Mouse (Mus musculus) embryonic fibroblast, embryonic 13.5 days (primary cell): ENCODE data around the gene Mllt10.

Experiments used
- CTCF ChIP-seq: IDR thresholded peaks from 2 replicates; pipeline ENCODE4 v1.5.1; 2011; ENCODE audit warnings: mild to moderate bottlenecking, control low read depth, low read length, moderate library complexity, borderline replicate concordance; ENCODE audit not compliant: insufficient read depth
- POLR2A ChIP-seq: IDR thresholded peaks from 2 replicates; pipeline ENCODE4 v1.6.1; 2011; ENCODE audit warnings: low read depth, mild to moderate bottlenecking, control low read depth, low read length, moderate library complexity

GRCm38 (mm10) chr2:18175234-18175633, 120.2 kb downstream of the Mllt10 start:
- no peak for TF ChIP-seq POLR2A
- no peak for TF ChIP-seq CTCF
